Mouse (Mus musculus) limb, embryonic 15.5 days (tissue): ENCODE measurements around the gene Bag6. TPM values are rescaled to one million over a fixed set of nuclear protein-coding genes. Genes with fewer than 3 reads are reported as not detected.

ENCODE experiments used
- ATAC-seq: fragments of 200-750 bp; cut with Nextera tagmentation; 2 replicates; pipeline ENCODE4 v1.8.0; 2017; ENCODE audit warnings: low read depth, moderate TSS enrichment; ENCODE audit not compliant: insufficient number of reproducible peaks, low FRiP score, low TSS enrichment
- H3K27ac ChIP-seq: fragments of 300-500 bp; sonication (generic); 2 replicates; pipeline ENCODE4 v1.5.1; 2015; ENCODE audit warnings: moderate library complexity, mild to moderate bottlenecking, inconsistent platforms
- H3K27me3 ChIP-seq: fragments of 300-500 bp; sonication (generic); 2 replicates; pipeline ENCODE4 v1.6.1; 2015; ENCODE audit warnings: inconsistent platforms
- H3K36me3 ChIP-seq: fragments of 300-500 bp; sonication (generic); 2 replicates; pipeline ENCODE4 v1.6.1; 2015; ENCODE audit warnings: inconsistent platforms
- H3K4me1 ChIP-seq: fragments of 300-500 bp; sonication (generic); 2 replicates; pipeline ENCODE4 v1.6.1; 2015; ENCODE audit warnings: inconsistent platforms
- H3K4me2 ChIP-seq: fragments of 300-500 bp; sonication (generic); 2 replicates; pipeline ENCODE4 v1.6.1; 2015; ENCODE audit warnings: mild to moderate bottlenecking, inconsistent platforms
- H3K4me3 ChIP-seq: fragments of 300-500 bp; sonication (generic); 2 replicates; pipeline ENCODE4 v1.5.1; 2015; ENCODE audit warnings: mild to moderate bottlenecking, inconsistent platforms
- H3K9ac ChIP-seq: fragments of 300-500 bp; sonication (generic); 2 replicates; pipeline ENCODE4 v1.6.1; 2015; ENCODE audit warnings: inconsistent platforms
- H3K9me3 ChIP-seq: fragments of 300-500 bp; sonication (generic); 2 replicates; pipeline ENCODE4 v1.6.1; 2016; ENCODE audit warnings: inconsistent platforms
- WGBS: fragments of 180-500 bp; shearing (Covaris S2); methylation state at CpG from one replicate; pipeline ENCODE4 v1.1.7; 2015; 5-methylcytosine and 5-hydroxymethylcytosine counted together
- microRNA-seq: library from miRNA; unstranded; fragments of <30 nt; microRNA quantifications from one replicate; pipeline ENCODE4, GENCODE M21; 2016
- polyA plus RNA-seq: library from polyadenylated mRNA; unstranded; fragments of >200 nt; fragmentation: Nextera tagmentation; extraction: Ambion mirVana; gene quantifications from 2 replicates; pipeline ENCODE4 v1.2.1, GENCODE M21; 2015

The Bag6 gene
- polyA plus RNA-seq, 1 experiment from 2014 or later, result 51.8 TPM

DNA sequence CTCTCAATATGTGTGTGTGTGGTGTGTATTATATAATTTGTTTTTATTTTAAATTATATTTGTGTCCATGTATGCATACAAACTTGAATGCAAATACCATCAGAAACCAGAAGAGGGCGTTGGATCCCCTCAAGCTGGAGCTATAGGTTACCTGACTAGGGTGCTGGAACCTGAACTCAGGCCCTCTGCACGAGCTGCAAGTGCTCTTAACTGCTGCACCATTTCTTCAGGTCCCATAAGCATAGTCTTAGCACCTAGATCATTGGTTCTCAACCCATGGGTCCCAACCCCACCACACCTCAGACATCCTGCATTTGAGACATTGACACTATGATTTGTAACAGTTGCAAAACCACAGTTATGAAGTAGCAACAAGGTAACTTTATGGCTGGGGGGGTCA lies 56.7 kb downstream of the Bag6 start:
- Histone ChIP-seq H3K9me3 (no peaks in the 10 kb centered on the region), H3K4me1 (peaks cover 22% of the 10 kb centered on the region), H3K9ac (no peak overlapping the region), H3K27ac (no peak overlapping the region), H3K4me2 (no peak overlapping the region), H3K36me3 (no peaks in the 10 kb centered on the region), H3K27me3 (peaks cover 30% of the 10 kb centered on the region), H3K4me3 (no peak overlapping the region)
- no peak for ATAC-seq
- 62% methylated on average over 2 of the region's 2 CpGs for WGBS

DNA sequence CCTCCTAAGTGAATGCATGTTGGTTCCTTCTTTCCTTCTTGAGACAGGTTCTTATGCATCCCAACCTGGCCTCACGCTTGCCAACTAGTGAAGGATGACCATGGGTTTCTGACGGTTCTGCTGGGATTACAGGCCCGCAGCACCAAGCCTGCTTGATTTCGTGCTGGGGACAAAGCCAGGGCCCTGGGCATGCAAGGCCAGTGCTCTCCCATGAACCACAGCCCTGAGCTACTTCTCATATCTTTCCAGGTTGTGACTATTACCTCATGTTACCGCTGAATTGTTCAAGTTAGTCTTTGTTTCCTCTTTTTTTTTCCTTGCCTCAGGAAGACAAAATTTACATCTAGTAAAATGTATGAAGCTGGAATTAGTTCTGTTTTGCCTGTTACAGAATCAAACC lies 57.9 kb downstream of the Bag6 start:
- H3K27ac ChIP-seq, result no peak overlapping the region
- H3K9ac ChIP-seq, result no peak overlapping the region
- 84% methylated on average over 5 of the region's 5 CpGs for WGBS
- H3K4me2 ChIP-seq, result no peak overlapping the region
- H3K36me3 ChIP-seq, result no peaks in the 10 kb centered on the region
- peaks cover 34% of the 10 kb centered on the region for H3K27me3 ChIP-seq
- ATAC-seq, result no peak
- peaks cover 22% of the 10 kb centered on the region for H3K4me1 ChIP-seq
- H3K4me3 ChIP-seq, result no peak overlapping the region
- no peaks in the 10 kb centered on the region for H3K9me3 ChIP-seq

DNA sequence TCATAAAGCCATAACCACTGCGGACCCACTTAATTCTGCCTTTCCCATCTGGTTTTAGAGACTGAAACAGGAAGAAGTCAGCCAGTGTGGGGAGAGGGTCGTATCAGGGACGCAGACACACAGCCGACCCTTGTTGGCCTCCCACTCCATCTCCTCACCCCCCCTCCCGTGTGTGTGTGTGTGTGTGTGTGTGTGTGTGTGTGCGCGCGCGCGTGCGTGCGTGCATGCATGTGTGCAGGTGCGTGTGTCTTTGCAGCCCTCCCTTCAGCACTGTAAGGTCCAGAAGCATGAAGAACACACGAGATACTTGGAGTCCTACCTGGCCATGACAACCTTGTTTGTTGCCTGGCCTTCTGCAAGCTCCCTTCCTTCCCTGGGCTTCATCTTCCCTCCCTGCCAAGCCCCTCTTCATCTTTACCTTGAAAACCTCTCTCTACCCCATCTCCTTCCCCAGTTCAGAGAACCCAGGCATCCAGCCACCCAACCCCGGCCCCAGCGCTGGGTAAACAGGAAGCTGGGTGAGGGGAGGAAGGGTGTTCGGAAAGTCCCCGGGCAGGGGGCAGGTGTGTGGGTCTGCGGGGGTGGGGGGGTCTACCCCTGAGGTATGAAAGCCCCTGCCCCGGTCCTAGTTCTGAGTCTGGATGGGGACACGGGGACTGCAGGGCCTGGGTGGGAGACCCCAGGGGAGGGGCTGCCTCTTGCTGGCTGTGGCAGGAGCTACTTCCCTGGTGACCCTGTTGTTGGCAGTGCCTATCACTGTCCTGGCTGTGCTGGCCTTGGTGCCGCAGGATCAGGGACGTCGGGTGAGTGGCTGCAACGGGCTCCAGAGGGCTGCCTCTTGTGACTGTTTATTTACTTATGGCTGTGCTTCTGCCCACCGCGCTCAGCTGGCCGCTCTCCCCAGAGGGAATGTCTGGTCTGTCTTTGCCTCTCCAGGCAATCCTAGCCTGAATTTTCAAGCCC lies 59.2 kb downstream of the Bag6 start, which contains the start of gene Ltb:
Ltb (plus strand) TSS at position 559 of the 963 bp plus-strand sequence.
- no peak within 1 kb of the TSS for H3K27ac ChIP-seq
- no peaks in the 10 kb centered on the region for H3K9me3 ChIP-seq
- H3K27me3 ChIP-seq, result peaks cover 38% of the 10 kb centered on the region
- H3K9ac ChIP-seq, result no peak within 1 kb of the TSS
- WGBS, result 57% methylated on average over 28 of the region's 28 CpGs
- peak within 1 kb of the TSS; percentile 87 for H3K4me2 ChIP-seq
- H3K4me1 ChIP-seq, result peaks cover 22% of the 10 kb centered on the region
- peak within 1 kb of the TSS; percentile 46 for H3K4me3 ChIP-seq
- no peak for ATAC-seq
- no peaks in the 10 kb centered on the region for H3K36me3 ChIP-seq

DNA sequence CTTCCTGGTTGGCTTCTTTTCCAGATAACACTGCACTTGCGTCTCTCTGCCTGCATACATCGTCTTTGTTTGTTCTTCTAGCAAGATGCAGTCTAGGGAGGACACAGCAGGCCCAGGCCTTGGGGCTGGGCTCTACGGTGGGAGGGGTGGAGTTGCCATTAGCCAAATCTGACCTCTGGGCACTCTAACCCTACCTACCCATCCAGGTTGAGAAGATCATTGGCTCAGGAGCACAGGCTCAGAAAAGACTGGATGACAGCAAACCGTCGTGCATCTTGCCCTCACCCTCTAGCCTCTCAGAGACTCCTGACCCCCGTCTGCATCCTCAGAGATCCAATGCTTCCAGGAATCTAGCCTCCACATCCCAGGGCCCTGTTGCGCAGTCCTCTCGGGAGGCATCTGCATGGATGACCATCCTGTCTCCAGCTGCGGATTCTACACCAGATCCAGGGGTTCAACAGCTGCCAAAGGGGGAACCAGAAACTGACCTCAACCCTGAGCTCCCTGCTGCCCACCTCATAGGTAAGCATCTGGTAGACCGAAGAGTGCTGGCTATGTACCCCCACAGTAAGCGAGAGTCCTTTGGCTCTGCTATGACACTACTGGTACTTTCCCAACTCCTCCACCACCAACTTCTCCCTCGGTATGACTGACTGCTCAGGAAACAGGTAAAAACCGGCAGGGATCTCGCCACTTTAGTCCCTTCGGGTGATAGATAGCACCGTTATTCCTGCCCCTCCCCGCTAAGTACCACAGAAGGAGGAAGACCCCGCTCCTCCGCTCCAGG lies 60.1 kb downstream of the Bag6 start:
- H3K27me3 ChIP-seq, result peaks cover 41% of the 10 kb centered on the region
- 41% methylated on average over 19 of the region's 19 CpGs for WGBS
- no peak for ATAC-seq

DNA sequence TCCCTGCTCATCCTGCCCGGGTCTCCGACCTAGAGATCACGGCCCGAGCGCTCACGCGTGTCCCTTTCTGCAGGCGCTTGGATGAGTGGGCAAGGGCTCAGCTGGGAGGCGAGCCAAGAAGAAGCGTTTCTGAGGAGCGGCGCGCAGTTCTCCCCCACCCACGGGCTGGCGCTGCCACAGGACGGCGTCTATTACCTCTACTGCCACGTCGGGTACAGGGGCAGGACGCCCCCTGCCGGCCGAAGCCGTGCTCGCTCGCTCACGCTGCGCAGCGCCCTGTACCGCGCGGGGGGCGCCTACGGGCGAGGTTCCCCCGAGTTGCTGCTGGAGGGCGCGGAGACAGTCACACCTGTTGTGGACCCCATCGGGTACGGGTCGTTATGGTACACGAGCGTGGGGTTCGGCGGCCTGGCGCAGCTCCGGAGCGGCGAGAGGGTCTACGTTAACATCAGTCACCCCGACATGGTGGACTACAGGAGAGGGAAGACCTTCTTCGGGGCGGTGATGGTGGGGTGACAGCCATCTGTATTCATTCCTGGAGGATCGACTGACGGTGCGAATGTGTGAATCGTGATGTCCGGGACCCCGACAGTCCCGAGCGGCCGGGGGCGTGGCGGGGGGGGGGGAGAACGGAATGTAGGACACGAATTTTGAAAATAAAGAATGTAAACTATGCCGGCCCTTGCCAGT lies 60.8 kb downstream of the Bag6 start:
- H3K36me3 ChIP-seq, result no peaks in the 10 kb centered on the region
- peaks cover 22% of the 10 kb centered on the region for H3K4me1 ChIP-seq
- no peaks in the 10 kb centered on the region for H3K9me3 ChIP-seq
- H3K4me2 ChIP-seq, result peak overlapping the region; percentile 87
- peak overlapping the region; percentile 52 for H3K9ac ChIP-seq
- WGBS, result 2% methylated on average over 66 of the region's 66 CpGs
- peak; percentile 73 for ATAC-seq
- no peak overlapping the region for H3K27ac ChIP-seq
- H3K27me3 ChIP-seq, result peaks cover 47% of the 10 kb centered on the region
- H3K4me3 ChIP-seq, result peak overlapping the region; percentile 46

More for the DNA sequence above, 60.1 kb downstream of the Bag6 start:
- H3K27ac ChIP-seq, result no peak overlapping the region
- H3K9ac ChIP-seq, result peak overlapping the region; percentile 52
- H3K4me1 ChIP-seq, result peaks cover 22% of the 10 kb centered on the region
- peak overlapping the region; percentile 87 for H3K4me2 ChIP-seq
- no peaks in the 10 kb centered on the region for H3K36me3 ChIP-seq
- H3K9me3 ChIP-seq, result no peaks in the 10 kb centered on the region
- H3K4me3 ChIP-seq, result peak overlapping the region; percentile 46

DNA sequence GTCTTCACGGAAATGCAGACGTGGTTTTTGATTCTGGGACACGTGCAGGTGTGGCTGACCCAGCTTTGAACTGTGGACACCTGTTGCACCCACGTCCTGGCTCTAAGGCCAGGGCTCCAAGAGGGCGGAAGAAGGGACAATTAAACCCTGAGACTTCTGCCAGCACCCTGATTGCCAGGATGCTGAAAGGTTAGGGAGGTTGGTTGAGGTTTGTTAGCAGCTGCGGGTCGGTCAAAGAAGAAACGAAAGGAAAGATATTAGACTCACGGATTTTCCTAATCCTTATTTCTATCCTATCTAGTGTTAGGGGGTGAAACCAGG lies 61.3 kb downstream of the Bag6 start:
- no peaks in the 10 kb centered on the region for H3K36me3 ChIP-seq
- peak overlapping the region; percentile 87 for H3K4me2 ChIP-seq
- no peak overlapping the region for H3K27ac ChIP-seq
- H3K4me3 ChIP-seq, result peak overlapping the region; percentile 46
- H3K27me3 ChIP-seq, result peaks cover 51% of the 10 kb centered on the region
- WGBS, result 27% methylated on average over 9 of the region's 9 CpGs
- no peak for ATAC-seq
- peaks cover 22% of the 10 kb centered on the region for H3K4me1 ChIP-seq
- H3K9me3 ChIP-seq, result no peaks in the 10 kb centered on the region
- no peak overlapping the region for H3K9ac ChIP-seq

Small RNA genes within 50 kb of the gene (microRNA-seq; reads per million reads assigned to microRNA genes)
- gene Mir6973a, result not detected

Other genes with a start within 250 kb of the Bag6 start
- gene C2, start 236.9 kb upstream of the Bag6 start, polyA plus RNA-seq, result 4.6 and 5.2 TPM in 2 replicates
- 64.6 and 78.1 TPM in 2 replicates for gene Ehmt2, start 236.7 kb upstream of the Bag6 start, polyA plus RNA-seq
- 0.17 TPM in 1 of 2 replicates, not detected in the other for gene Slc44a4, start 220.7 kb upstream of the Bag6 start, polyA plus RNA-seq
- 20.1 and 20.5 TPM in 2 replicates for gene Neu1, start 203.9 kb upstream of the Bag6 start, polyA plus RNA-seq
- 3.3 and 3.6 TPM in 2 replicates for gene Hspa1b, start 175.9 kb upstream of the Bag6 start, polyA plus RNA-seq
- gene Gm20481, start 165.3 kb upstream of the Bag6 start, polyA plus RNA-seq, result not detected in 2 replicates
- gene Hspa1a, start 163.0 kb upstream of the Bag6 start, polyA plus RNA-seq, result 31.7 and 32.0 TPM in 2 replicates
- gene Hspa1l, start 162.5 kb upstream of the Bag6 start, polyA plus RNA-seq, result 0.46 and 0.65 TPM in 2 replicates
- gene Lsm2, start 153.3 kb upstream of the Bag6 start, polyA plus RNA-seq, result 143 and 159 TPM in 2 replicates
- 94.4 and 95.1 TPM in 2 replicates for gene Vars, start 134.2 kb upstream of the Bag6 start, polyA plus RNA-seq
- gene Vwa7, start 118.6 kb upstream of the Bag6 start, polyA plus RNA-seq, result 0.18 and 0.20 TPM in 2 replicates
- gene Sapcd1, start 107.2 kb upstream of the Bag6 start, polyA plus RNA-seq, result 8.9 and 9.4 TPM in 2 replicates
- gene Msh5, start 88.4 kb upstream of the Bag6 start, polyA plus RNA-seq, result 3.0 and 3.5 TPM in 2 replicates
- gene Clic1, start 85.2 kb upstream of the Bag6 start, polyA plus RNA-seq, result 351 and 363 TPM in 2 replicates
- gene Ddah2, start 76.1 kb upstream of the Bag6 start, polyA plus RNA-seq, result 321 and 336 TPM in 2 replicates
- 181 and 203 TPM in 2 replicates for gene Ly6g6c, start 69.8 kb upstream of the Bag6 start, polyA plus RNA-seq
- gene Mpig6b, start 69.0 kb upstream of the Bag6 start, polyA plus RNA-seq, result 1.0 and 1.4 TPM in 2 replicates
- 50.6 and 53.7 TPM in 2 replicates for gene Ly6g6e, start 58.3 kb upstream of the Bag6 start, polyA plus RNA-seq
- 1.1 and 2.4 TPM in 2 replicates for gene Ly6g6d, start 57.1 kb upstream of the Bag6 start, polyA plus RNA-seq
- gene Ly6g6f, start 49.6 kb upstream of the Bag6 start, polyA plus RNA-seq, result 0.13 and 0.20 TPM in 2 replicates
- 101 and 112 TPM in 2 replicates for gene Abhd16a, start 45.9 kb upstream of the Bag6 start, polyA plus RNA-seq
- not detected in 2 replicates for gene Ly6g5c, start 26.9 kb upstream of the Bag6 start, polyA plus RNA-seq
- 0.78 and 0.99 TPM in 2 replicates for gene Ly6g5b, start 19.8 kb upstream of the Bag6 start, polyA plus RNA-seq
- gene Gpank1, start 13.7 kb upstream of the Bag6 start, polyA plus RNA-seq, result 16.8 and 17.4 TPM in 2 replicates
- 293 and 297 TPM in 2 replicates for gene Csnk2b, start 13.1 kb upstream of the Bag6 start, polyA plus RNA-seq
- 10.5 and 11.2 TPM in 2 replicates for gene D17H6S53E, start 8.8 kb upstream of the Bag6 start, polyA plus RNA-seq
- 0.52 and 2.0 TPM in 2 replicates for gene Apom, start 3.1 kb upstream of the Bag6 start, polyA plus RNA-seq
- 142 and 147 TPM in 2 replicates for gene Prrc2a, start 29.7 kb downstream of the Bag6 start, polyA plus RNA-seq
- gene Aif1, start 40.9 kb downstream of the Bag6 start, polyA plus RNA-seq, result 14.6 and 18.6 TPM in 2 replicates
- 25.8 and 27.5 TPM in 2 replicates for gene Lst1, start 53.3 kb downstream of the Bag6 start, polyA plus RNA-seq
- 1.0 and 1.2 TPM in 2 replicates for gene Ltb, start 59.3 kb downstream of the Bag6 start, polyA plus RNA-seq
- gene Tnf, start 66.8 kb downstream of the Bag6 start, polyA plus RNA-seq, result 0.64 and 0.82 TPM in 2 replicates
- 0.37 TPM in 1 of 2 replicates, not detected in the other for gene Lta, start 70.2 kb downstream of the Bag6 start, polyA plus RNA-seq
- gene Gm16181, start 85.7 kb downstream of the Bag6 start, polyA plus RNA-seq, result 0.41 and 0.77 TPM in 2 replicates
- gene Atp6v1g2, start 98.5 kb downstream of the Bag6 start, polyA plus RNA-seq, result 3.7 and 3.8 TPM in 2 replicates
- 11.2 and 11.8 TPM in 2 replicates for gene Nfkbil1, start 100.6 kb downstream of the Bag6 start, polyA plus RNA-seq
- 401 and 418 TPM in 2 replicates for gene Ddx39b, start 106.6 kb downstream of the Bag6 start, polyA plus RNA-seq
- gene H2-D1, start 127.6 kb downstream of the Bag6 start, polyA plus RNA-seq, result 84.7 and 93.0 TPM in 2 replicates
- not detected in 2 replicates for gene H2-Q1, start 185.2 kb downstream of the Bag6 start, polyA plus RNA-seq
- gene H2-Q2, start 207.1 kb downstream of the Bag6 start, polyA plus RNA-seq, result 0.20 and 0.29 TPM in 2 replicates
- gene H2-Q4, start 244.4 kb downstream of the Bag6 start, polyA plus RNA-seq, result 3.2 and 4.3 TPM in 2 replicates